Mouse (Mus musculus) limb, embryonic 11.5 days (tissue): ENCODE measurements around the gene Hbs1l. TPM values are rescaled to one million over a fixed set of nuclear protein-coding genes. Genes with fewer than 3 reads are reported as not detected.

Source experiments
- ATAC-seq: fragments of 200-750 bp; cut with Nextera tagmentation; 2 replicates; pipeline ENCODE4 v1.8.0; 2017; ENCODE audit warnings: low read depth; ENCODE audit not compliant: insufficient number of reproducible peaks, low FRiP score, low TSS enrichment
- DNase-seq: peaks from one replicate; pipeline ENCODE4 v3.0.0-alpha.2; 2015; ENCODE audit warnings: low spot score
- H3K27ac ChIP-seq: fragments of 300-500 bp; sonication (generic); replicated peaks from 2 replicates; pipeline ENCODE4 v1.5.1; 2014; ENCODE audit warnings: low read depth, mild to moderate bottlenecking, low read length
- H3K27me3 ChIP-seq: fragments of 300-500 bp; sonication (generic); 2 replicates; pipeline ENCODE4 v1.6.1; 2014; ENCODE audit warnings: mild to moderate bottlenecking, low read length, mixed read lengths; ENCODE audit not compliant: control insufficient read depth, insufficient read depth
- H3K36me3 ChIP-seq: fragments of 300-500 bp; sonication (generic); 2 replicates; pipeline ENCODE4 v1.6.1; 2014; ENCODE audit warnings: mild to moderate bottlenecking, low read length, moderate library complexity, mixed read lengths; ENCODE audit not compliant: control insufficient read depth, insufficient read depth
- H3K4me1 ChIP-seq: fragments of 300-500 bp; sonication (generic); 2 replicates; pipeline ENCODE4 v1.6.1; 2014; ENCODE audit warnings: low read length, mixed read lengths; ENCODE audit not compliant: control insufficient read depth, insufficient read depth
- H3K4me2 ChIP-seq: fragments of 300-500 bp; sonication (generic); 2 replicates; pipeline ENCODE4 v1.6.1; 2014; ENCODE audit warnings: low read depth, mild to moderate bottlenecking, moderate library complexity; ENCODE audit not compliant: severe bottlenecking
- H3K4me3 ChIP-seq: fragments of 300-500 bp; sonication (generic); 2 replicates; pipeline ENCODE4 v1.5.1; 2014; ENCODE audit warnings: low read depth, low read length
- H3K9ac ChIP-seq: fragments of 300-500 bp; sonication (generic); 2 replicates; pipeline ENCODE4 v1.6.1; 2014; ENCODE audit warnings: mild to moderate bottlenecking, low read length
- H3K9me3 ChIP-seq: fragments of 300-500 bp; sonication (generic); 2 replicates; pipeline ENCODE4 v1.6.1; 2016; ENCODE audit warnings: low read length; ENCODE audit not compliant: control insufficient read depth
- WGBS: fragments of 180-500 bp; shearing (Covaris S2); extraction: QIAGEN DNeasy Blood & Tissue Kit; methylation state at CpG from one replicate; pipeline ENCODE4 v1.1.7; 2014; 5-methylcytosine and 5-hydroxymethylcytosine counted together
- polyA plus RNA-seq: library from polyadenylated mRNA; unstranded; fragments of >200 nt; fragmentation: Nextera tagmentation; extraction: Ambion mirVana; gene quantifications from 2 replicates; pipeline ENCODE4 v1.2.1, GENCODE M21; 2014

The Hbs1l gene
- polyA plus RNA-seq, 1 experiment from 2014 or later, result 122 TPM

GRCm38 (mm10) chr10:21294217-21294616, 1.6 kb upstream of the Hbs1l start:
- DNase-seq (no peak), ATAC-seq (no peak)
- Histone ChIP-seq H3K9ac (no peak overlapping the region), H3K9me3 (no peaks in the 10 kb centered on the region), H3K4me3 (no peak overlapping the region), H3K4me1 (peaks cover 12% of the 10 kb centered on the region), H3K4me2 (no peak overlapping the region), H3K27ac (no peak overlapping the region), H3K27me3 (no peaks in the 10 kb centered on the region), H3K36me3 (no peaks in the 10 kb centered on the region)
- 86% methylated on average over 2 of the region's 2 CpGs for WGBS

GRCm38 (mm10) chr10:21295397-21295758, 401 bp upstream of the Hbs1l start:
- peaks cover 12% of the 10 kb centered on the region for H3K4me1 ChIP-seq
- DNase-seq (no peak), ATAC-seq (peak; percentile 53)
- no peak overlapping the region for H3K27ac ChIP-seq
- no peaks in the 10 kb centered on the region for H3K9me3 ChIP-seq
- H3K4me3 ChIP-seq, result peak overlapping the region; percentile 98; the same call in 1 of the 2 replicates
- no peaks in the 10 kb centered on the region for H3K27me3 ChIP-seq
- 43% methylated on average over 4 of the region's 4 CpGs for WGBS
- H3K9ac ChIP-seq, result no peak overlapping the region
- no peaks in the 10 kb centered on the region for H3K36me3 ChIP-seq
- peak overlapping the region; percentile 30; the same call in 1 of the 2 replicates for H3K4me2 ChIP-seq

- Histone ChIP-seq H3K9me3 (no peaks in the 10 kb centered on the region), H3K4me1 (peaks cover 12% of the 10 kb centered on the region), H3K36me3 (peaks cover 4% of the 10 kb centered on the region), H3K9ac (no peak overlapping the region), H3K4me2 (no peak overlapping the region), H3K27me3 (no peaks in the 10 kb centered on the region), H3K27ac (no peak overlapping the region), H3K4me3 (no peak overlapping the region)
- ATAC-seq, result no peak
- DNase-seq, result no peak
- WGBS, result 95% methylated on average over 2 of the region's 2 CpGs
Observed at GRCm38 (mm10) chr10:21298972-21299371, 3.2 kb downstream of the Hbs1l start.

- Histone ChIP-seq H3K9ac (no peak overlapping the region), H3K27ac (no peak overlapping the region), H3K36me3 (peaks cover 8% of the 10 kb centered on the region), H3K4me2 (no peak overlapping the region), H3K4me1 (peaks cover 10% of the 10 kb centered on the region), H3K27me3 (no peaks in the 10 kb centered on the region), H3K9me3 (no peaks in the 10 kb centered on the region), H3K4me3 (no peak overlapping the region)
- DNase-seq (no peak), ATAC-seq (no peak)
- WGBS, result 93% methylated on average over 7 of the region's 7 CpGs
Observed at GRCm38 (mm10) chr10:21301822-21302221, 6.0 kb downstream of the Hbs1l start.

- Histone ChIP-seq H3K4me2 (no peak overlapping the region), H3K4me3 (no peak overlapping the region), H3K4me1 (no peaks in the 10 kb centered on the region), H3K27ac (no peak overlapping the region), H3K9me3 (no peaks in the 10 kb centered on the region), H3K9ac (no peak overlapping the region), H3K36me3 (peaks cover 11% of the 10 kb centered on the region), H3K27me3 (no peaks in the 10 kb centered on the region)
- DNase-seq, result no peak
- ATAC-seq, result no peak
- 78% methylated on average over 11 of the region's 11 CpGs for WGBS
Observed at GRCm38 (mm10) chr10:21304672-21305632, 9.2 kb downstream of the Hbs1l start.

- ATAC-seq (no peak), DNase-seq (no peak)
Observed at GRCm38 (mm10) chr10:21313732-21314131, 18.0 kb downstream of the Hbs1l start.

GRCm38 (mm10) chr10:21316123-21316522, 20.3 kb downstream of the Hbs1l start:
- 91% methylated on average over 1 of the region's 1 CpGs for WGBS
- Histone ChIP-seq H3K4me3 (no peak overlapping the region), H3K36me3 (no peaks in the 10 kb centered on the region), H3K27ac (no peak overlapping the region), H3K27me3 (no peaks in the 10 kb centered on the region), H3K9ac (no peak overlapping the region), H3K4me1 (no peaks in the 10 kb centered on the region), H3K4me2 (no peak overlapping the region), H3K9me3 (no peaks in the 10 kb centered on the region)
- DNase-seq (no peak), ATAC-seq (no peak)

More at GRCm38 (mm10) chr10:21313732-21314131, 18.0 kb downstream of the Hbs1l start:
- no peaks in the 10 kb centered on the region for H3K36me3 ChIP-seq
- no peaks in the 10 kb centered on the region for H3K27me3 ChIP-seq
- no peak overlapping the region for H3K27ac ChIP-seq
- WGBS, result 87% methylated on average over 4 of the region's 4 CpGs
- no peak overlapping the region for H3K9ac ChIP-seq
- H3K9me3 ChIP-seq, result no peaks in the 10 kb centered on the region
- no peak overlapping the region for H3K4me2 ChIP-seq
- no peak overlapping the region for H3K4me3 ChIP-seq
- H3K4me1 ChIP-seq, result no peaks in the 10 kb centered on the region

- ATAC-seq (no peak), DNase-seq (no peak)
- Histone ChIP-seq H3K36me3 (no peaks in the 10 kb centered on the region), H3K4me3 (no peak overlapping the region), H3K4me1 (no peaks in the 10 kb centered on the region), H3K27ac (no peak overlapping the region), H3K9ac (no peak overlapping the region), H3K4me2 (no peak overlapping the region), H3K27me3 (no peaks in the 10 kb centered on the region), H3K9me3 (no peaks in the 10 kb centered on the region)
- WGBS, result 91% methylated on average over 4 of the region's 4 CpGs
Observed at GRCm38 (mm10) chr10:21318250-21318649, 22.5 kb downstream of the Hbs1l start.
